Mouse (Mus musculus): ENCODE results near the gene Arhgdib.

The Arhgdib gene

DNA sequence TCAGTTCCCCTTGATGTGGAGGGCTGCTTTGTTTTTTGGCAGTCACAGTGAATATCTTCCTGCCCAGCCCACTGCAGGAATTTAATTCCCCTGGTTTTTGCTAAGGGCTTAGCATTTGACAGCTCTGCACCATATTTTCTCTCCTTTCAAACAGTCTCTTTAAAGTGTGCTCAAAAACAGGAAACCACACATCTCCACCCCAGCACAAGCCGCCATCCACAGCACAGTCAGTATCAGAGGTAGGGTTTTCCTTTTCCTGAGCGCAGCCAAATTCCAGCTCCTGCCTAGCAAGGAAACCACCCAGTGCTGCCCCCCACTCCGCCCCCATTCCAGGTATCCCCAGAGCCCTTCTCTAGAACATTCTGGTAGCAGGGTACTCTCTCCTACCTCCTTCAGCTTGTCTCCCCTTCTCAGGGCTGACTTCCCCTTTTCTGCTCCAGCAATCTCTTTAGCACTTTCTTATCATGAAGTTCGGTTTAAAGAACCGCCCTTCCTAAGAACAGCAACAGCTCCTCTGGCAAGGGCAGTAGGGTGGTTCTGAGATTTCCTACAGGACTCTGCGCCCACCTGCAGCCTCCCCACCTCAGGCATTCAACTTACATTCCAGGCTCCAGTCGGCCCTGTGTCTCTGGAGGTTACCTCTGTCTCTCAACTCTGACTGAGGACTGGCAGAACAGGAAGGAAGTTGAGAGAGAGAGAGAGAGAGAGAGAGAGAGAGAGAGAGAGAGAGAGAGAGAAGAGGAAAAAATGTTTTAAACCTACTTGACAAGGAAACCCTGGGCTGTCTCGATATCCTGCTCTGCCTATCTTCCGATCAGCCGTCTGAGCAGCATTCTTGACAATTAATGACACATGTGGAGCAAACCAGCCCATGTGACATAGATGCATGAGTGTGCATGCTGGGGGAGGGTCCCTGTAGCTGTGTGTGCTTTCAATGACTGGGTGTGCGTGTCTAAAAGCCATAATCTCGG is at the start of gene Arhgdib:
Gene Arhgdib (minus strand): TSS at position 849 of the 971 bp plus-strand sequence.
- DNase-seq: peak; percentile 37 to 63

DNA sequence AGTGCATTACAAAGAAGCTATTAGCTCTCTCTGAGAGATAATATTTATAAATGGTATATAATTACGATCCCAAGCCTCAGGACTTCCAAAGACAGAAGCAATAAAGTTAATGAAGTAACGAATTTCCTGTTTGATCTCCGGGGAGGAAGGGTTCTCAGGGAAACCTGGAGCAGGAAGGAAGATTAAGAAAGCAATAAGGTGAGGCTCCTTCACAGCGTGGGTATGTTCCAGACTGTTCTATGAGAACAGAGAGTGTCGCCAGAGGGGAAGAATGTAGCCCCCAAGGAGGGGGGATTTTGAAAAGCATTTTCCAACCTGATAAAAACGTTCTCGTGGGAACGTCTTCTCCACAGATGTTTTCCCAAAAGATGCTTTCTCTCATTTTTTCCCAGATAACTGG is 48.9 kb upstream of the Arhgdib start:
- DNase-seq: no peak

DNA sequence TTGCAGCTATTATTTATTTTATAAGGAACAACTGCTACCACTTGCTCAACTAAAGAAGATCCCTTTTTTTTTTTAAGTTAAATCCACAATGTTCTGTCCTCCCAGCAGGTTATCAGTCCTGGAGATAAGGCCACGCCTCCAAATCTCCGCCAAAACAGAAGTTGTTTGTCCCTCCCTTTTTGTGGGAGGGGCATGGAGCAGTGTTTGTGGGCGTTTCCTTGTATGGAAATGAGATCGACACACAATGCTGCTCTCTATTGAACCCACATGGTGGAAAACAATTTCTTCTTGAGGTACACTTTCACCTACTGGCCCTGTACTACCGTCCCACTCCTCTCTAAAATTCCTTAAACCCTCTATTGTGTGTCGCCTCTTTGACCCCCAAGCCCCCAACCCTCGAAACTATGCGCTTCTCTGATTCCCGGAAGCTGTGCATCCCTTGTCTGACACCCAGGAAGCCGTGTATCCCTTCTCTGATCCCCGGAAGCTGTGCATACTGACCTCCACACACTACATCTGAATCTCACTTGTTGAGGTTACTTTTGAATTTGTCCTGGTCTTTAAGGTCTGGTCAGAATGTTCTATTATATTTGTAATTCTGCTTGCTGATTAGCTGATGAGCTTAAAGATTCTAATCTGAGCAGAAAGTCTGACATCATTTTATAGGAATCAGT is 48.3 kb upstream of the Arhgdib start:
- DNase-seq: peak; percentile 36 to 58

DNA sequence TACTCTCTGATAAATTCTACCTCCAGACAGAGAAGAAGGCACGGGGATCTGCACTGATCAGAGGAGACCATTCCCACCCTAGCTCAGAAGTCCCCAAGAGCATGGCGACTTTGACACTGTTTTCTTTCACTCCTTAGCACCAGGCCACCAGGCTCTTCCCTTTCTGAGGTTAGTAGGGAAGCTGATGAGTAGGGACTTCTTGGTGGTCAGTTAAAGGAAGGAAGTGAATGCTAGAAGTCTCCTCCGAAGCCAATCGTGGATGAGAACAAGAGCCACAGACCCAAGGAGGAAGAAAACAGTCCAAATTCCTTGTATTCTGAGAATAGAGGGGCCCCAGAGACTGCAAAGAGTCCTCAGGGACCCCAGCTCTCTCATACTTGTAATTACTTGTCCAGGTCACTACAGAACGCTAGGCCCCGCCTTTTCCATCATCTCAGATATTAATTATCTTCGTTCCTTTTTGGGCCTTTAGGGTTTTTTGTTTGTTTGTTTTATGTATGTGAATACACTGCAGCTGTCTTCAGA is 46.9 kb upstream of the Arhgdib start:
- no peak for DNase-seq

DNA sequence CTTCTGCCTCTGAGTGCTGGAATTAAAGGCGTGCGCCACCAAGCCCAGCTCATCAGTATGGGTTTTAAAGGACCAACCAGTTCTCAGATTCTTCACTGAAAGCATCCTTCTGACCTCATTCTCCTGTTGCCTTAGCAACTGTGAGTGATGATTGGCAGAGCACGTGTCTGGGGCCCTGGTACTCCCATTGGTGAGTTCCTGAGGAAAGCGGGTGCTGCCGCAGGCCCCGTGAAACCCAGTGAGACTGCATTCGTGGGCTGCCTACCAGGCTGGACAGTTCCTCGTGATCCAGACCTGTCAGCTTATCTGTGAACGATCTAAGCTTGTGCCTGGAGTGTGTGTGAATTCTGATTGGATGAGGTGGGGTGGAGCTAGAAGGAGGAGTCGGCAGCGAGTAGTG is 45.0 kb upstream of the Arhgdib start:
- DNase-seq: no peak

DNA sequence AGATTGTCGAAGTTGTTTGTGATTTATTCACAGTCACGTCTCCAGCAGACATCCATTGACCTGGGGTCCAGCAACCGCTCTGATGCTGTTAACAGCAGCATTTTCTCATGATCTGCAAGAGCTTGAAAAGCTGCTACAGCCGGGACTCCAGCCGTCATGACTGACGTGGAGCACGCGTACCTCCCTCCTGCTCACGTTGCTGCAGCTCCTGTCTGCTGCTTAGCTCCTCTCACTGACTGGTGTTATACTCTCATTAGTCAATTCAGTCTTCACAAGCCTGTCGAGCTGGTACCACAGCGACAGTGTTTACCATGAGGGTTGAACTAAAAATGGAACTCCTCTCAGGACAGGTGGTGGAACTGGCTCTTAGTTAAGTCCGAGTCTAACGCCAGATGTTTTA is 44.3 kb upstream of the Arhgdib start:
- DNase-seq: no peak

DNA sequence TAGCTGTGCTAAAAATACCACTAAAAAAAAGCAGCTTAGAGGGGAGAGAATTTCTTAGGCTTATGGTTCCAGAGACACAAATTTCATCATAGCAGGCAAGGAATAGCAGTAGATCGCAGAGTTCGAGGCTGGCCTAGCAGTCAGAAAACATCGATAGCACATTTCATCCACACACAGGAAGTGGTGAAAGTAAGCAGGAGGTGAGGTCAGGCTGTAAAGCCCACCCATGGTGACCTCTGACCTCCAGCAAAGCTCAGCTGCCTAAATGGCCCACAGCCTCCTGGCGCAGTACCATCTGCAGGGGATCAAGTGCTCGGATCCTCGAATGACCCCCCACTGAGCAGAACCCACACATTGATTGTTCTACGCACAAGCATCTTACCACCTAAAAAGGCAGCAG is 41.5 kb upstream of the Arhgdib start:
- DNase-seq: no peak

DNA sequence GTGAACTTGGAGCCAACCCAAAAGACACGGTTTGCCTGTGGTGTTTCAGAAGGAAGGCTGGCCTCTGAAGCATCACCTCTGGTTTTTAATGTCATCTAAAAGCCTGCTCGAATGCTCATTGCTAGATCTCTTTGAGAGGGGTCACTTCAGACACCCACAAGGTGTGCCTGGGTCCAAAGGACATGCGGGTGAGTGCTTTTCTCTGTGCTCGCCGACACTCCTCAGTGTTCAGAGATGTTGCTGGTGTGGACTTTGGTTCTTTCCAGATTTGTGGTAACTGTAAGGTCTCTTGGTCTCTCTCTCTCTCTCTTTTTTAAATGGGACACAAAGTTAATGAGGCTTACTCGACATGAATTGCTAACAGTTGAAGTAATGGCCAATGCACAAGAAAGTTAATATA is 40.9 kb upstream of the Arhgdib start:
- DNase-seq: no peak

DNA sequence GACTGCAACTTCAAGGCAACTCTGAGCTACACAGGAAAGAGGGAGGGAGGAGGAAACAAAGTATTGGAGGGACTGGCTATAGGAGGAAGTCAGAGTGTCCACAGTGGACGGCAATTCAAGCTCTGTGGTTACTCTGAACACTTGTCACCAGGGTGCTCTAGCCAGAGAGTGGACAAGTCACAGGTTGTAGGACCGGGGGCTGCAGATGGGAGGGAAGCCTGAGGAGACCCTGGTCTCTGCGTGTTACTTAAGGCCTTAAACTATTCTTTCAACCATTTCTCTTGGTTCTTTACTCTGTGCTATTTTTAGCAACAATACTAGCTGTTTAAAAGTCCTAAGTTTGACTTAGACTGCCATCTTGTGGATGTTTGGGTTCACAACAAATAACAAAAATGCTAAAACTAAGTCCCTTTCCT is 38.6 kb upstream of the Arhgdib start:
- peak; percentile 21 to 47 for DNase-seq

DNA sequence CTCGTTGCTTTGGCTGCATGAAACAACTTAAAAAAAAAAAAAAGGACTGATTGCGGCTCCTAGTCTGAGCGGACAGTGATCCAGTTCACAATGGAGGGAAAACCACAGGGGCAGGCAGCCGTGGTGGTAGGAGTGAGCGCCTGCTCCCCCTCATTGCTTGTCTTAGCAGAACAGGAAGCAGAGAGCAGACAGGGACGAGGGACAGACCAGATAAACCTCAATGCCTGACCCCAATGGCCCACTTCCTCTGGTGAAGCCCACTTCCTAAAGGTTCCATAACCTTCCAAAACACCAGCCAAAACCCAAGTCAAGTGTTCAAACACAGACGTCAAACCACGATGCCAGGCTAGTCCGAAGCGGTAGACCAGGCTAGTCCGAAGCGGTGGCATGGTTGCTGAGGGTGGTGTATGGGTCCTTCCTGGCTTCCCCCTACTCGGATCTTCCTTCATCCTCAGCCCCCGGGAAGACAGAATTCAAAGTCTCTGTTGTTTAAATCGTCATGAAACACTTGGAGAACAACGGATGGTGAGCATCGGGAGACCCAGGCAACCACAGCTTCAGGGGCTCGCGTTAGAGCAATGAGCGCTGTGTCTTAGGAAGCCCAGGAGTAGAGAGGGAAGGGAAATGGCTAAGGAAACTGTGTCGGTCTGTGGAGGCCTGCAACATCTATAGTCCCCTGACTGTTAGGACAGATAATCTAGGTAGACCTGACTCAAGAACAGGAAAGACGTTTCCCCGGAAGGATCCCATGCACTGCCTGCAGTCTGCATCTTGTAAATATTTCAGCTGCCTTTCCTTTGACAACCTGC is 37.8 kb upstream of the Arhgdib start:
- DNase-seq: no peak

DNA sequence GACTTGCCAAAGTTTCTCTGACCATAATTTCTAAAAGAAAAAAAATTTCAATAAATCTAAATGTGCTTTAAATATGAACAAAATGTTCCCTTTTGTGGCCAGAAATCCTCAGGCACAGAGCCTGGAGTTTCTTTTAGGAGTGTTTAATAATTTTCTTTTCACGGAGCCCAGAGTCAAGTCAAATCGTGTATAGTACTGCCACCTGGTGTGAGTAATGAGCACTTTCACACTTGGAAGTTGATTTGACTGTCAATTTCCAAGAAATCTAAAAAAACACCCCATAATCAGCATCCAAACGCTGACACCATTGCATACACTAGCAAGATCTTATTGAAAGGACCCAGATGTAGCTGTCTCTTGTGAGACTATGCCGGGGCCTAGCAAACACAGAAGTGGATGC is 27.2 kb upstream of the Arhgdib start:
- DNase-seq: peak in 1 of 2 experiments; percentile 38

DNA sequence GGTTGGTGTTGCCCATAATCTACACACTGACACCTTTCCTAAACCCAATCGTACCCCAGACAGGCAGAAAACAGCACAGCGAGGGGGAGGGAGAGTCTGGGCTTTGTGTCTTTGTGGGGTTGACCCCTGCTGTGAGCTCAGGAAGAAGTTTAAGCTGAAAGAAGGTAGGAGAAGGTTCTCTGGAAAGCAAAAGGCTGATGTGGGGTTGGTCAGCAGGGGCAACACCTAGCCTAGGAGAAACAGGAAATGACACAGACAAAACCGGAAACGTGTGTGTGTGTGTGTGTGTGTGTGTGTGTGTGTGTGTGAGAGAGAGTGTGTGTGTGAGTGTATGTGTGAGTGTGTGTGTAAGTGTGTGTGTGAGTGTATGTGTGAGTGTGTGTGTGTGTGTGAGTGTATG is 25.8 kb upstream of the Arhgdib start:
- DNase-seq: no peak

DNA sequence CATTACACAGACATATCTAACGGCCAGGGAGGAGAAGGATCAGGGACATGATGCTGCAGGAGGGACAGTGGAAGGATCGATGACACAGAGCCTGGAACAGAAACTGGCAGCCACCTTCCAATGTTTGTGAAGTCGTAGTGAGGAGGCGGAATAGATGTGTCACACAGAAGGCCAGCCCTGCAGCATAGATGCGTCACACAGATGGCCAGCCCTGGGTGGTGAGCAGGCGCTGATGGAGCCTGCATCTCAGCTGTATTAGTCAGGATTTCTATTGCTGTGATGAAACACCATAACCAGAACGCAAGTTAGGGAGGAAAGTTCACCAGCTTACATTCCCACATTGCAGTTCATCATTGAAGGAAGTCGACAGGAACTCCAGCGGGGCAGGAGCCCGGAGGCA is 24.2 kb upstream of the Arhgdib start:
- no peak for DNase-seq

DNA sequence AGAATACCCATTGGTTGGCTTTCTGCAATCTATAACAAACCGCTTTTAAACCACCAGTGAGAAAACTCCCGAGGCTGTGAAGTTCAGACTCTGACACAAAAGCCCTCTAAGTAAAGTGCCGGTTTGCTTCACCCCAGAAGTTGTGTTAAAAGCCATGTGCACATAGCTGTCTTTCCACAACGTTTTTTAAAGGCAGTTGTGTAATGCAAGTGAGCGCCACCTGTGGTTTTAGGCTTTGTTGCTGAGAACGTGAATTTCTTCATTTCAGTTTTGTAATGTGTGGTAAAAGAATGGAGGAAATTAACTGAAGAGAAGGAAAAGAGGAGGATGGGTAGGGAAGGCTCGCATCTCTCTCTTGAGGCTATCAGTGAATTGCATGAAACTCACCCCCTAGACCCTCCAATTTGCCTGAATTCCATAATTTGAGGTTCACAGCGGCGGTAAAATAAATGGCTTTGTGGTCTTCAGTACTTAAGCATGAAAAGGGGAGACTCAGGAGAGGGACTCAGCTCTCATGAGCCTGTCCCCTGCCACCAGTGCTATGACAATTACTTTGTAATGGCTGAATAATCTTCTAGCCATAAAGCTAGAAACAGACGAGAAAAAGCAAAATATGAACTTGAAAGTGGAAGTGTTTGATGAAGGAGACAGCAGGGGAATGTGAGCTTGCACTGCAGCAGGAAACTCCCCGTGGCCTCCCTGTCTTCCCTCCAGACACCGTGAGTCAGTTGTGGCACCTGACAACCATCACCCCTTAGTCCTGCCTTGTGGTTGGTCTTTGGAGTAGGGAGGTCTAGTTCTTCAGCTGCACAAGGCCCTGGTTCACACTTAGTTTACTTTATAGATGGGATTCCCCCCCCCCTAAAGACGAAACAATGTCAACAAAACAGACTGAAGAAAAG is 23.2 kb upstream of the Arhgdib start:
- no peak for DNase-seq

DNA sequence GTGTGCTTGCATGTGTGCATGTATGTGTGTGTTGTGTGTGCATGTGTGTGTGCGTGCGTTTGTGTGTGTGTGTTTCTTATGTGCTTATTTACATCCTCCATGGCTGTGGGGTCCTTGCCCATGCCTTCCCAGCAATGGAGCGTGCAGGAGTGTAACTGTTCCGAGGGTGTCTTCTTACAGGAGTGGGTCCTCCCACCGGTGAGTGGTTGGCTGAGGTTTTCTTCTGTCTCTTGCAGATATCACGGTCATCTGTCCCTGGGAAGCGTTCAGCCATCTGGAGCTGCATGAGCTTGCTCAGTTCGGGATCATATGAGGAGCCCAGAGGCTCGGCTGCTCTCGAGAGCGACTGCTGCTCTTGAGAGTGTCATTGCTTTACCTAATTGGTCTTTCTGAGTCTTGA is 21.3 kb upstream of the Arhgdib start:
- DNase-seq: no peak

DNA sequence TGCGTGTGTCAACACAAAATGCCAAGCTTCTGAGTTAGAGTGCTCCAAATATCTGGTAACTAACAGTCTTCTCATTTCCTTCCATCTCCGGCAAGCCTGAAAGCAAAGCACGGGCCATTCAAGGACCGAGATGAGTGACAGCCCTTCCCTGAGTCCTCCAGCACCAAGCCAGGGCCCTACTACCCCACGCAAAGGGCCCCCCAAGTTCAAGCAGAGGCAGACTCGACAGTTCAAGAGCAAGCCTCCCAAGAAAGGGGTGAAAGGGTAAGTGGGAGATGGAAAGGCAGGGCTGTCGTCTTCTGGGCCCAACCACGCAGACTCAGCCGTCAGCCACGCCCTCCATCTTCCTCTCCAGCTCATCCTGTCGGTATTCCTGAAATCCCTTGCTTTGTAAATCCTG is 17.4 kb upstream of the Arhgdib start:
- no peak for DNase-seq

DNA sequence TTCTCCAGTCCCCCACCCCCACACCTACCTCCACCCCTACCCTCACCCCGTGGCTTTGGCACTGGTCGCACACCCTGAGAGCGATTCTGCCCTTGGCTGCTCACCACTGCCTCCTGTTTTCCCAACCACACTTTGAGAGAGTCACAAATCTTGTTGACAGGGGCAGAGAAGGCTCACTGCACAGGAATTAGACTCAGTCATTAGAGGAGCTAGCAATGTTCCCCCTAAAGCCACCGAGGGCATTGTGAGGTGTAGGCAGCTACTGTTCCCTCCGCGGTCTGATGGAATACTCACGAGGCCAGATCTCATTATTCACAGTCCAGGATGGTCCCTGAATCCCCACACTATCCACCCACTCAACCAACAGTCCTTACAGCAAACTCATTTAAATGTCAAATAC is 15.4 kb upstream of the Arhgdib start:
- DNase-seq: peak; percentile 31 to 47

DNA sequence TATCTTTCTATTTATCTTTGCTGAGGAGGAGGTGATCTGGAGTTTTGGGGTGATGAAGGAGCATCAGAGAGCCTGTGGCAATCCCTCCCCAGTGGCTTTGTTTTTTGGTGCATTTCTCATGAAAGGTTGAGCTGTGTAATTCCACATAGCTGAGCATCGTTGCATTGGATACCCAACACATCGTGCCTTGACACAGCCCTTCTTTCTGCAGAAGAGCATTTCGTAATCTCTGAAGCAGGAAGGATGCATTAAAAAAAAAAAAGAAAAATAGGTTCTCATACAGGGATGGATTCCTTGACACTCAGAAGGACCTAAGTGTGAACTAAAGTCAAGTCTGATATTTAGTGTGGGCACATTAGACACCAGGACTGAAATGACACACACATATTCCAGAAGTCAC is 13.5 kb upstream of the Arhgdib start:
- DNase-seq: no peak

DNA sequence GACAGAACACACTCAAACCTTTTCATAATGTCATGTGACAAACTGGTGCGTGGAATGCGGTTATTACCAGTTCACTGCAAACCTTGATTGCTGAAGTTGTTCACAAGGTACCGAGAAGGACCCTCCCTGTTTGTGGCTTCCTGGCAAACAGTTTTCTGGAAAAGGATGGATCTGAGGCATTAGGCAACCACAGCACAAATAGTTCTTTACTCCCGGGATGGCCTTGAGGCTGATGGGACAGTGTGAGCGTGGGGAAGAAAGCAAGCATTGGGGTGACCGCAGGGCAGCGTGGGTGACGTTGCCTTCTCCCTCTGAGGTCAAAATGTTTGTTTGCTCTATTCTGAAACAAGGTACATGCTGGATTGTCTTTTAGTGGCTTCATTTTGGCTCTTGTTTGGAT is 13.0 kb upstream of the Arhgdib start:
- no peak for DNase-seq

DNA sequence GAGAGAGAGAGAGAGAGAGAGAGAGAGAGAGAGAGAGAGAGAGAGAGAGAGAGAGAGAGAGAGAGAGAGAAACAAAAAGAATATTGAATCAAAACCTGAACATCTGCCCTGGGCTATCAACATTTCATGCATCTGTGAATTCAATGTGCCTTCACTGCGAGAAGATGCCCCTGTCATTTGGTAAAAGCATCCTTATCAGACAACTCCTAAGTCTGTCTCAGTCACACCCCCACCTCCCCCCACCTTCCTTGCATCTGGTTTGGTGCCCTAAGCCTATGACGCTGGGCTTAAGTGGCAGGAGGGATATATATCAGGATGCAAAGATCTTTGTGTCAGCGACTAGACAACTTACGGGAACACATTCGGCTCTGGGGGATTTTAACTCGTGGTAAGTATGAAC is 12.5 kb upstream of the Arhgdib start:
- DNase-seq: no peak

DNA sequence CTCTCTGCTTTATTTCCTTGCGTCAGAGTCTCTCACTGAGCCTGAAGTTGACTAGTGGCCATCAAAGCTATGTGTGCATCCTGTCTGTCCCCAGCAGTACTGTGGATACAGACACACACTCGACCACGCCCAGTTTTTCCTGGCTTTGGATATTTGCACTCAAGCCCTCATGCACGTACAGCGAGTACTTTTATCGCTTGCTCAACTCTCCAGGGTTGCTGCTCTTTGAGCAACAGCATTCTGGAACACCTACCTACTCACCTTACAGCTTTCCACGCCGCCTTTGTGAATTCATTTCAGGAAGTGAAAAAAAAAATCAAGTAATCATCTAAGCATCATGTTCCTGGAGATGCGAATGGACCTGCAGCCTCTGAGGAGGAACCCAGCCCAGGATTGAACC is 11.2 kb upstream of the Arhgdib start:
- no peak for DNase-seq

DNA sequence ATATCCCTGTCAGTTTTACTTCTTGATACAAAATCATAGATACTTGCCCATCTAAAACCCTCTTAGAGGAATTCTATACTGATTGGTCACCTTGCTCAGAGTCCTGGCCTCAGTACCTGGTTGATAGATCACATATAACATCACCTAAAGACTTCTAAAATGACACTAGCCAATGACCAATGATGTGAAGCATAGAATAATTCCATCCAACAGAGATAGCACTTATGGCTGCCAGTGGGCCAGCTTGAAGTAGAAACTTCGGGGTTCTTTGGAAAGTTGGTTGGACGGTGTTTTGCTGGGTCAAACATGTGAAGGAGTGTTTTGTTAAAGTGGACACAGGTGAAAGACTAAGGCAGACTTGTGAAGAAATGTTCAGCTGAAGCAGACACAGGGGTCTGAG is 8.5 kb upstream of the Arhgdib start:
- DNase-seq: no peak
